Mouse (Mus musculus) forebrain, embryonic 16.5 days (tissue): Measurements from ENCODE around the gene Zfr. TPM values are rescaled to one million over a fixed set of nuclear protein-coding genes. Genes with fewer than 3 reads are reported as not detected.
"Not testable (repeated sequence)": the region's sequence is repeated elsewhere in the genome, so short reads cannot be mapped to it uniquely, and the experiment has no call there.

Experiments
- ATAC-seq: fragments of 200-750 bp; cut with Nextera tagmentation; 2 replicates; pipeline ENCODE4 v1.8.0; 2017; ENCODE audit warnings: mild to moderate bottlenecking, moderate library complexity
- H3K27ac ChIP-seq: fragments of 300-500 bp; sonication (generic); 2 replicates; pipeline ENCODE4 v1.5.1; 2014; ENCODE audit warnings: low read length, control low read depth
- H3K27me3 ChIP-seq: fragments of 300-500 bp; sonication (generic); replicated peaks from 2 replicates; pipeline ENCODE4 v1.6.1; 2014; ENCODE audit warnings: low read length; ENCODE audit not compliant: control insufficient read depth, insufficient read depth
- H3K36me3 ChIP-seq: fragments of 300-500 bp; sonication (generic); 2 replicates; pipeline ENCODE4 v1.6.1; 2014; ENCODE audit not compliant: control insufficient read depth, insufficient read depth
- H3K4me1 ChIP-seq: fragments of 300-500 bp; sonication (generic); replicated peaks from 2 replicates; pipeline ENCODE4 v1.6.1; 2014; ENCODE audit warnings: low read length; ENCODE audit not compliant: control insufficient read depth, insufficient read depth
- H3K4me2 ChIP-seq: fragments of 300-500 bp; sonication (generic); 2 replicates; pipeline ENCODE4 v1.6.1; 2014; ENCODE audit warnings: mild to moderate bottlenecking, low read length, control low read depth
- H3K4me3 ChIP-seq: fragments of 300-500 bp; sonication (generic); replicated peaks from 2 replicates; pipeline ENCODE4 v1.5.1; 2014; ENCODE audit warnings: mild to moderate bottlenecking, low read length, control low read depth
- H3K9ac ChIP-seq: fragments of 300-500 bp; sonication (generic); replicated peaks from 2 replicates; pipeline ENCODE4 v1.6.1; 2014; ENCODE audit warnings: low read depth, low read length, control low read depth
- H3K9me3 ChIP-seq: fragments of 300-500 bp; sonication (generic); 2 replicates; pipeline ENCODE4 v1.6.1; 2016; ENCODE audit warnings: low read length; ENCODE audit not compliant: control insufficient read depth
- whole genome bisulfite sequencing: fragments of 180-500 bp; shearing (Covaris S2); extraction: QIAGEN DNeasy Blood & Tissue Kit; methylation state at CpG from one replicate; pipeline ENCODE4 v1.1.7; 2014; 5-methylcytosine and 5-hydroxymethylcytosine counted together
- polyA plus RNA-seq: library from polyadenylated mRNA; unstranded; fragments of >200 nt; fragmentation: Nextera tagmentation; extraction: Ambion mirVana; gene quantifications from 2 replicates; pipeline ENCODE4 v1.2.1, GENCODE M21; 2015

Gene Zfr
- polyA plus RNA-seq, 1 experiment from 2014 or later, result 142 TPM

DNA sequence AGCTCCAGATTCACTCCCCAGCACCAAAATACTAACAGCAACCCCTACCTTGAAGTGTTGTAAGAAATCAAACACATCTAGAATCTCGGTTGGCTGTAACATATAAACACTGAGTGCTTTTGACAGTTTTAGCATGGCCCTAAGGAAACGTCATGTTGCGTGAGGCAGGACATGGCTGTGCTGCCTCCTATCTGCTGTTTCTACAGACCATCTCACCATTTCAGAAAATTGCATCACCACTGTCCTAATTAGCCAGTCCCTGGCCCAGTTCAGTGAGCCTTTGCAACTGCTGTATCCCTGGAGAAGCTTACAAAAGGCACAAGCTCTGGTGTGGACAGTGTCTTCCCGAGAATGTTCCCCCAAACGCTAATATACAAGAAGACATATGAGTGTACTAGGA, 16.7 kb upstream of the Zfr start:
- H3K36me3 ChIP-seq, result no peaks in the 10 kb centered on the region
- H3K9ac ChIP-seq, result no peak overlapping the region
- no peak overlapping the region for H3K4me2 ChIP-seq
- no peaks in the 10 kb centered on the region for H3K27me3 ChIP-seq
- WGBS, result 74% methylated on average over 5 of the region's 5 CpGs
- H3K27ac ChIP-seq, result no peak overlapping the region
- H3K9me3 ChIP-seq, result no peaks in the 10 kb centered on the region
- 0 out of 2 replicates have a peak, but pooled peaks cover 6% of the 10 kb centered on the region for H3K4me1 ChIP-seq
- H3K4me3 ChIP-seq, result no peak overlapping the region
- ATAC-seq, result no peak

DNA sequence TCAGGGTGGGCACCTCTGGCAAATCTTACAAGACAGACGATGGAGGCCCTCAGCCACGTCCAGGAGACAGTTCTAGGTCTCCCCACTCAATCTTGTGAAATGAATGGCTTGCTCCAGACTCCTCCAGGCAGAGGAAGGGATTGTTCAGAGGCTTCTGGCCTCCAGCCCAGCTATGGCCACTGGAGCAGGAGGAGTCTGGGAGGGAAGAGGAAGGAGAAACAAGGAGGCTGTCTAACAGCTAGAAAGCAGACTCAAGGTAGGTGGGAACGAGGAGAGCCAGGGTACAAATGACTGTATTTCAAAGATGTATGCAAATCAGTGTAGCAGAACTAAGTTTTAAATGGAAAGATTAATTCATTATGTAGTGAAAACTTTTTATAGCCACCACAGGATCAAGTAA, 13.9 kb upstream of the Zfr start:
- 60% methylated on average over 3 of the region's 3 CpGs for WGBS
- Histone ChIP-seq H3K9ac (no peak overlapping the region), H3K27ac (no peak overlapping the region), H3K4me3 (no peak overlapping the region), H3K36me3 (no peaks in the 10 kb centered on the region), H3K9me3 (no peaks in the 10 kb centered on the region), H3K27me3 (no peaks in the 10 kb centered on the region), H3K4me1 (no peaks in the 10 kb centered on the region), H3K4me2 (no peak overlapping the region)
- ATAC-seq, result no peak

DNA sequence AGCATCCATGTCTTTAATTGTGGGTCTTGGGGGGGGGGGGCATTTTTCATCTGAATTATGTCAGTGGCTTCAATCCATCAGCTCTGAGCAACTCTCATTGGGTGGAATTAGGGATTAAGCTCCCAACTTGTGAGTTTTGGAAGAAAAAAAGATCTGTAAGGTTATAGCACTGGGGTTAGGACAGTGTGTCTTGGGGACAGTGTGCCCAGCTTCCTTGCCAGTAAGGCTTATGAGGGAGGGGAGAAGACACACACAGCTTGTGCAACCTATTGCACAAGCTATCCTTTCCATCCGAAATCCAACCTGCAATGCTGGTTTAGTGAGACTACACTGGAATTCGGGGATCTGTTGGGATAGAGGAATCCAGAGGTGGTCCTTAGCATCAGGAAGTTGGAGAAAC, 12.8 kb upstream of the Zfr start:
- Histone ChIP-seq H3K4me3 (no peak overlapping the region), H3K27me3 (no peaks in the 10 kb centered on the region), H3K9me3 (no peaks in the 10 kb centered on the region), H3K27ac (no peak overlapping the region), H3K4me1 (no peaks in the 10 kb centered on the region), H3K9ac (no peak overlapping the region), H3K36me3 (no peaks in the 10 kb centered on the region), H3K4me2 (no peak overlapping the region)
- 87% methylated on average over 2 of the region's 2 CpGs for WGBS
- no peak for ATAC-seq

DNA sequence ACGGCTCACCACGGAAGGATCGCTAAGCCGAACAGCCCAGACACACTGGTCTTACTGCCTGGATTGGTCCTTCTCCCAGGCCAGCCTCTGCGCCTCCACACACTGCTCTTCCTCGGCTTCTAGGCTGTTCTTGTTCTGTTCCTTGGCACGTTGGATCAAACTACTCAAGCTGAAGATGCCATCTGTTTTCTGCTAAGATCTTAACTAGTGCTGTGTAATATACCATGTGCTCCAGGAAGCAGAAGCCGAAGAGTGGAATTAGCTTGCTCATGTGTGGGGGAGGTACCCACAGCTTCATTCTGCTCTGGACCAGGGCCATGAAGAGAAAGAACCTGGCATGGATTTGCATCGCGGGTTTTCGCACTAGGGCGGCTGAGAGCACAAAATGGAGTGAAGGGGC, 11.2 kb upstream of the Zfr start:
- WGBS, result 79% methylated on average over 12 of the region's 12 CpGs
- Histone ChIP-seq H3K9me3 (no peaks in the 10 kb centered on the region), H3K27ac (no peak overlapping the region), H3K9ac (no peak overlapping the region), H3K27me3 (no peaks in the 10 kb centered on the region), H3K4me2 (no peak overlapping the region), H3K4me1 (no peaks in the 10 kb centered on the region), H3K36me3 (no peaks in the 10 kb centered on the region), H3K4me3 (no peak overlapping the region)
- ATAC-seq, result peak; percentile 73

DNA sequence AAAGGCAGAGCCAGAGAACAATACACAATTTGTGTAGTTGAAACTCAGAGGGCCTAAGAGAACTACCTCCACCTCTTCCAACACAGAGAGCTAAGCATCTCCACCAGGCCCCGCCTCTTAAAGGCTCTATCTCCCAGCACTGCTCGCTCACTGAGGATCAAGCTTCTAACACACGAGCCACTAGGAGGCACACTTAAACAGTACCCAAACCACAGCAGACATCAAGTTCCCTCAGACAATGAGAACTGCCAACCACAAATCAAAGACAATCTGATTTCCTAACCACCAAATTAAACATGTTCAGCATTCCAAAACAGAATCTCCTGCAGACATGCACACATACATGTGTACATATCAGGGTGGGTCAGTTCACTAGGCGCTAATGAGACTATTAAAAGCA, 9.4 kb upstream of the Zfr start:
- Histone ChIP-seq H3K9me3 (no peaks in the 10 kb centered on the region), H3K27ac (no peak overlapping the region), H3K36me3 (no peaks in the 10 kb centered on the region), H3K4me1 (no peaks in the 10 kb centered on the region), H3K4me3 (no peak overlapping the region), H3K27me3 (no peaks in the 10 kb centered on the region), H3K9ac (no peak overlapping the region), H3K4me2 (no peak overlapping the region)
- ATAC-seq, result no peak
- WGBS, result 92% methylated on average over 4 of the region's 4 CpGs

DNA sequence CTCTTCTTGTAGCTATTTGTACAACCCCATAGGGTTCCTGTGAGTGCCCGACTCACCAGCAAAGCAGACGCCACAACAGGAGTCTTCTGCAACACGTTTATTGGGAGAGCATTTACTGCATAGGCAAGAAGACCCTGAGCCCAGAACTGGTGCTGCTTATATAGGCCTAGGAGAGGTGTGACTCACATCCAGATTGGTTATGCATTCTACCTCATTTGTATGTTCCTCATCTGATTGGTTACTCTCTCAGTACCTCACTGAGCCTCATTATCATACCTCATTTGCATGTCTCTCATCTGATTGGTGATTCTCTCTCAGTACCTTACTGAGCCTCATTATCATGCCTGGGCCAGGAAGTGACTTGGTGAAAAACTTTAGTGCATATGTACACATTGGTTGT, 8.7 kb upstream of the Zfr start:
- not testable (repeated sequence) for H3K36me3 ChIP-seq

DNA sequence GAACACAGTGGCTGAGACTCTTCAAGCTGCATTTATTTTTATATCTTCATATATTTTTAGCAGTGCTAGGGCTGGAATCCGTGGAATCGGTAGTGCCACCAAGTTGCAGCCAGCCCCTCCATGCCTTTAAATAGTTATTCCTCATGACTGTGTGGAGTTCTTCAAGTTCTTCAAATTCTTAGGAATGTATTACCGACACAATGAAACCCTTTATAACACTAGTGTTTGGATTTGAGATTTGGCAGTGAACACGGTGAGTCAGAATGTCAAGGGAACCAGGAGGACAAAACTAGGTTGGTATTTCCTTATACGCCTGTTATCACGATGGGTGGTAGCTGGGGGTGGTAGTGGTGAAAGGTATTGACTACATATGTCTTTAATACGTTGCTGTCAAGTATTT, 6.4 kb upstream of the Zfr start:
- Histone ChIP-seq H3K27ac (no peak overlapping the region), H3K27me3 (no peaks in the 10 kb centered on the region), H3K9me3 (no peaks in the 10 kb centered on the region), H3K4me1 (no peaks in the 10 kb centered on the region), H3K4me2 (no peak overlapping the region), H3K9ac (no peak overlapping the region), H3K4me3 (no peak overlapping the region), H3K36me3 (no peaks in the 10 kb centered on the region)
- ATAC-seq, result no peak
- WGBS, result 85% methylated on average over 7 of the region's 7 CpGs

More for the DNA sequence above, 8.7 kb upstream of the Zfr start:
- H3K9me3 ChIP-seq, H3K4me1 ChIP-seq, ATAC-seq, H3K27me3 ChIP-seq, H3K4me2 ChIP-seq, H3K9ac ChIP-seq, H3K4me3 ChIP-seq, H3K27ac ChIP-seq: not testable (repeated sequence)
- WGBS, result 82% methylated on average over 3 of the region's 3 CpGs

DNA sequence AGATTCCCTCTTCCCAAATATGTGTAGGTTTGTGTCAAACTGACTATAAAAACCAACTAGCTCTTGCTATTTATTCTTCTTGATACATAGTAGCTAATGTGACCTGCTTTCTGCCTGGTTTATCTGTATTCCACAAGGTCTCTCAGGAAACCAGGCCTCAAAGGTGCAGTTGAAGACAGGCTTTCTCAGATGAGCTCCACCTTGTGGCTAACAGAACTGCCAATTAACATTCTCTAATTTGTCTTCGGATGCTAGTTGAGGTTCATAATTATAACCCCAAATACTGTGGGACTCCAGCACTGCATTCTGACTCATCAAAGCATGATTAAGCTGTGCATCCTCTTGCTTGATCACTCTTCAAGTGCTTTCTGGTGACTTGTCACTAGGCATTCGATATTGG, 4.2 kb upstream of the Zfr start:
- Histone ChIP-seq H3K4me3 (no peak overlapping the region), H3K4me1 (peaks cover 4% of the 10 kb centered on the region), H3K9me3 (no peaks in the 10 kb centered on the region), H3K9ac (no peak overlapping the region), H3K27me3 (no peaks in the 10 kb centered on the region), H3K36me3 (no peaks in the 10 kb centered on the region), H3K27ac (no peak overlapping the region), H3K4me2 (no peak overlapping the region)
- no peak for ATAC-seq
- WGBS, result 50% methylated on average over 2 of the region's 2 CpGs

DNA sequence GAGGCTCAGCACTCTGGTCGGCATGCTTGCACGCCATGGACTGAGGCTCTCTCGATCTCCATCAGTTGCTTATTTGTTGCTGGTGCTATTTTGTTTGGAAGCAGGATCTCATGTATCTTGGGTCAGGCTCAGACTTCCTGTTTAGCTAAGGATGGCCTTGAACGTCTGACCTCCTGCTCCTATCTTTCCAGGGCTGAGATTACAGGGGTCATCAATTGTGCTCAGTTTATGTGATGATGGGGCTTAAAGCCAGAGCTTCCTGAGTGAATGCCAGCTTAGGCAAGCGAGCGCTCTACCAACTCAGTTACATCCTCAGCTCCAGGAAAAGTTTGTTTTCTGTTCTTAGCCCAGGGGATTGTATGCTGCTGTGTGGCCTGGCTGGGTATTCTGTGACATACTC, 3.1 kb upstream of the Zfr start:
- Histone ChIP-seq H3K36me3 (no peaks in the 10 kb centered on the region), H3K9ac (no peak overlapping the region), H3K27me3 (no peaks in the 10 kb centered on the region), H3K9me3 (no peaks in the 10 kb centered on the region), H3K4me3 (no peak overlapping the region), H3K4me2 (no peak overlapping the region), H3K27ac (no peak overlapping the region), H3K4me1 (peaks cover 7% of the 10 kb centered on the region)
- no peak for ATAC-seq
- WGBS, result 69% methylated on average over 6 of the region's 6 CpGs

DNA sequence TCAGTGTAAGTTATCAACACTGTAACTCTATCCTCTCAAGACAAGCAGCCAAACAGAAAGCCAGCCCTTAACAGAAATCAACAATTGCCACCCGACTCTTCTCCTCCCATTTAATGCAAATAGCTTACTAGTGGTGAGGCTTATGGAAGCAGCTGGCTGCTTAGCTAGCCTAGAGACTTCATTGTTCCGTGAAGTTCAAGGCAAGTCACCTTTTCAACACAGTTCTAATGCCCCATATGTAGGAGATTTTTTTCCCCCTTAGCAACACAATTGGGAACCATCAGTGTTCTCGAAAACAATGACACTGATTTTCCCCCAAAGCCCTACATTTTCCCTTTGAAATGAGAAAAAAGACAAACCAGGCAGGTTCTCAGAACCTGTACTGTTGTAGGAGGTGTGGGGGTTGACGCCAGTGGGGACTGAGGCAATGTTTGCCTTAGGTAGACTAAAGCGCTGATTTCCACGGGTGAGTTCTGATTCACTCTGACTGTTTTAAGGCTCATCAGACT, 1.9 kb upstream of the Zfr start:
- H3K27ac ChIP-seq, result no peak overlapping the region
- ATAC-seq, result no peak
- no peak overlapping the region for H3K9ac ChIP-seq
- no peaks in the 10 kb centered on the region for H3K9me3 ChIP-seq
- H3K36me3 ChIP-seq, result no peaks in the 10 kb centered on the region
- WGBS, result 22% methylated on average over 6 of the region's 6 CpGs
- H3K27me3 ChIP-seq, result no peaks in the 10 kb centered on the region
- no peak overlapping the region for H3K4me3 ChIP-seq
- peaks cover 9% of the 10 kb centered on the region for H3K4me1 ChIP-seq
- H3K4me2 ChIP-seq, result no peak overlapping the region
